Mouse (Mus musculus) hindbrain, embryonic 12.5 days (tissue): ENCODE measurements around the gene Thsd7b. TPM values are rescaled to one million over a fixed set of nuclear protein-coding genes. Genes with fewer than 3 reads are reported as not detected.
A peak's percentile ranks its signal among the peaks of the same experiment; 100 is the strongest.

ENCODE experiments used
- ATAC-seq: fragments of 200-750 bp; cut with Nextera tagmentation; 2 replicates; pipeline ENCODE4 v1.8.0; 2017; ENCODE audit warnings: moderate TSS enrichment; ENCODE audit not compliant: low FRiP score
- H3K27ac ChIP-seq: fragments of 300-500 bp; sonication (generic); 2 replicates; pipeline ENCODE4 v1.5.1; 2016; ENCODE audit warnings: mild to moderate bottlenecking
- H3K27me3 ChIP-seq: fragments of 300-500 bp; sonication (generic); 2 replicates; pipeline ENCODE4 v1.6.1; 2016; ENCODE audit warnings: mild to moderate bottlenecking
- H3K36me3 ChIP-seq: fragments of 300-500 bp; sonication (generic); 2 replicates; pipeline ENCODE4 v1.6.1; 2016; ENCODE audit warnings: mild to moderate bottlenecking
- H3K4me1 ChIP-seq: fragments of 300-500 bp; sonication (generic); 2 replicates; pipeline ENCODE4 v1.6.1; 2016
- H3K4me2 ChIP-seq: fragments of 300-500 bp; sonication (generic); replicated peaks from 2 replicates; pipeline ENCODE4 v1.6.1; 2016; ENCODE audit warnings: mild to moderate bottlenecking
- H3K4me3 ChIP-seq: fragments of 300-500 bp; sonication (generic); 2 replicates; pipeline ENCODE4 v1.5.1; 2016; ENCODE audit warnings: mild to moderate bottlenecking
- H3K9ac ChIP-seq: fragments of 300-500 bp; sonication (generic); 2 replicates; pipeline ENCODE4 v1.6.1; 2016; ENCODE audit warnings: mild to moderate bottlenecking, moderate library complexity
- H3K9me3 ChIP-seq: fragments of 300-500 bp; sonication (generic); replicated peaks from 2 replicates; pipeline ENCODE4 v1.6.1; 2016; ENCODE audit warnings: mild to moderate bottlenecking
- WGBS: fragments of 180-500 bp; shearing (Covaris S2); methylation state at CpG from one replicate; pipeline ENCODE4 v1.1.7; 2016; 5-methylcytosine and 5-hydroxymethylcytosine counted together
- polyA plus RNA-seq: library from polyadenylated mRNA; unstranded; fragments of >200 nt; fragmentation: Nextera tagmentation; extraction: Ambion mirVana; gene quantifications from 2 replicates; pipeline ENCODE4 v1.2.1, GENCODE M21; 2016

The Thsd7b gene
- 14.7 and 15.8 TPM in 2 replicates for polyA plus RNA-seq

DNA sequence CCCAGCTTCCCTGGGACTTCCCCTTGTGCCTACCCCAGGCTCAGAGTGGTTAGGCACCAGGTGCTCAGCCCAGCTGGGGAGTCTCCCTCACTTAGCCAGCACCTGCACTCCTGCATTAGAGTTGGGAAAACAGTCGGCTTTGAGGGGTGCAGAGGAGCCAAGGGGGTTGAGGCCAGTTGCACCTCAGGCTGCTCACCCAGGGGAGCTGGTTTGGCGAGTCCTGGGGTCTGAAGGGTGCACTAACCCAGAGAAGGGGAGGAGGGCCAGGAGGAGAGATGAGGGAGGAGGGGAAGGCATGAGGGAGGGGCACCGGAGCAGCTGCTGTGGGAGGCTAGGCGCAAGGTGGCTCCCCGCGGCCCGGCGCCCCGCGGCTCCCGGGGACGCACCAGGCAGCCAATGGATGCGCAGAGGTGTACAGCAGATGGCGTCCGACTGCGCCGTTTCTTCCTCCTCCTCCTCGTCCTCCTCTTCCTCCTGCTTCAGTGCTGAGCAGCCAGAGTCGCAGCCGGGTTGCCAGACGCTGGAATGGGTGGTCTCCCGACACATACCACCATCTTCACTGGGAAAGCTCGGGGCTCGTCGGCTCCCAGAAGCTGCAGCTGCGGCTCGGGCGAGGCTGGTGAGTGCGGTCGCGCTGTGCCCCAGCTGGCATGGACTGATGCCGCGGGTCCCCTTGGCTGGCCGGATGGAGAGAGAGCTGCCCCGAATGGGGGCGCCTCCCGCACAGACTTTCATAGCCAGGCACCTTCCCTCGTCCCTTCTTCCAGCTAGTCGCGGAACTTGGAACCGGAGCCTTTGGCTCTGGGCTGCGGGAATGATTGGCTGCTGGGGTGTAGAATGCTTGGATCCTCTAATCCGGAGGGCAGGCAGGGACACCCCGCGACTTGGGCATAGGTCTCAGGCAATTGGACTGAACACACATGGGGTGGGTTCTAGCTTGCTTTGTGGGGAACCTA is at the start of gene Thsd7b:
Gene Thsd7b (plus strand): TSS at position 321 of the 956 bp plus-strand sequence.
- H3K27ac ChIP-seq = peak within 1 kb of the TSS; percentile 55
- WGBS = under 1% methylated on average over 43 of the region's 45 CpGs
- H3K9me3 ChIP-seq = no peaks in the 10 kb centered on the region
- H3K4me2 ChIP-seq = peak within 1 kb of the TSS; percentile 88
- peak within 1 kb of the TSS; percentile 58 for H3K4me3 ChIP-seq
- peaks cover 19% of the 10 kb centered on the region for H3K27me3 ChIP-seq
- H3K9ac ChIP-seq = peak within 1 kb of the TSS; percentile 64
- peak; percentile 89 for ATAC-seq
- H3K36me3 ChIP-seq = no peaks in the 10 kb centered on the region
- peaks cover 11% of the 10 kb centered on the region for H3K4me1 ChIP-seq

DNA sequence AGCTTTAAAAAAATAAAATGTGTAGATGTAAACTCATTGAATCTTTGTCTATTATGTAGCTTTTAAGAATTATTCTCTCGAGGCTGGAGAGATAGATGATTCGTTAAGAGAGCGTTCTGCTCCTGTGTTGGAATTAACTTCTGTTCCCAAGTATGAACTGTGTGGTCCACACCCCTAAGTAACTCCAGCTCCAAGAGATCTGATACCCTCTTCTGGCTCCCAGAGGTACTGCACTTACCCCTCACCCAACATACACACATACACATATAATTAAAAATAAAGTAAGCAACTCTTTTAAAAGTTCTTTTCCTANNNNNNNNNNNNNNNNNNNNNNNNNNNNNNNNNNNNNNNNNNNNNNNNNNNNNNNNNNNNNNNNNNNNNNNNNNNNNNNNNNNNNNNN is 28.8 kb upstream of the Thsd7b start:
- Histone ChIP-seq H3K4me2 (no peak overlapping the region), H3K36me3 (no peaks in the 10 kb centered on the region), H3K27ac (no peak overlapping the region), H3K4me3 (no peak overlapping the region), H3K9ac (no peak overlapping the region), H3K27me3 (no peaks in the 10 kb centered on the region), H3K9me3 (no peaks in the 10 kb centered on the region), H3K4me1 (no peaks in the 10 kb centered on the region)
- WGBS = 67% methylated on average over 3 of the region's 3 CpGs
- ATAC-seq = no peak

DNA sequence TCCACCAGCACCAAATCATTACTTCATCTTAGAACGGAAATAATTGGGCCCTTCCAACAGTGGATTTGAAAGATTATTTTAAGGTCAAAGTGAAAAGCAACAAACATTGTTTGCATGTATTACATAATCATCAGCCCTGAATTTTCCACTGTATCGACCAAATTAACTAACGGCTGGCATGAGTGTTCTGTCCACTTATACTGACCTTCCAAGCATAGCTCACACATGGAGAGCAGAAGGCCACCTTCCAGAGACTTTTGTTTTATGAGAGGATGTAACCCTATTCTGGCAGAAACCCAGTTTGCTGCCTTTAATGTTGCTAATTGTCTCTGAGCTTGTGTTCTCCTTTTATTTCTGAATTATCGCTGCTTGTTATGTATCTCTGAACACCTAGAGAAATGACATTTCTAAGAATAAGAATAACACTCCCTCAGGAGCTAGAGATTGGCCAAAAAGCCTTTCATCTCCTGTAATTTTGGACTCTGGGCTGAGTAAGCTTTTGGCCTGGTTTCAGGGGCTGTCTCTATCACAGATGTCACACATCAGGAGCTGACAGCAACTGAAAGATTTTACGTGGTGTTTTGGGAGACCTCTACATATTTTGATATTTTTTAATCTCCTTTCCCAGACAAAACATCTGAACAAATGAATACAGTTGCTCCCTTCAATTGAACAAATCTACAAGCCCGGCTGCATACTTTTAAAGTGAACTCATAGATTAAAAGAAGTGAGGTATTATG is 22.2 kb upstream of the Thsd7b start:
- Histone ChIP-seq H3K27ac (no peak overlapping the region), H3K4me3 (no peak overlapping the region), H3K9me3 (no peaks in the 10 kb centered on the region), H3K27me3 (no peaks in the 10 kb centered on the region), H3K36me3 (no peaks in the 10 kb centered on the region), H3K9ac (no peak overlapping the region), H3K4me2 (no peak overlapping the region), H3K4me1 (no peaks in the 10 kb centered on the region)
- 88% methylated on average over 6 of the region's 6 CpGs for WGBS
- no peak for ATAC-seq

DNA sequence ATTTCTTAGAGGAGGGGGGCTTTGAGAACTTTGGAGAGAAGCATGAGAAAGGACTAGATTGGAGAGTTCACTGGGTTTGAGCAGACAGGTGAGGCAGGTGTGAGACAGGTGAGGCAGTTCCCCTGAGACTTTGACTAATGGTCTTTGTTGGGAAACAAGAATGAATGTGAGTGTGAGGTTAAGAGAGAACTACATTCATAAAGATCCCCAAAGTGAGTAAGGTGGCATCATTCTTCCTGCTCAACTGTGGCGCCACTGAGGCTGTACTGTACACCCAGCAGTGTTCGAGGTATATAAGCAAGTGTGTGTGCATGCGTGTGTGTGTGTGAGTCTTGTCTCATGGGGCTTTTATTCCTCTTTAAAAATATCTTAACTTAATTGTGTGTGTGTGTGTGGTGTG is 6.4 kb upstream of the Thsd7b start:
- Histone ChIP-seq H3K4me1 (no peaks in the 10 kb centered on the region), H3K27me3 (no peaks in the 10 kb centered on the region), H3K9me3 (no peaks in the 10 kb centered on the region), H3K36me3 (no peaks in the 10 kb centered on the region), H3K4me2 (no peak overlapping the region), H3K4me3 (no peak overlapping the region), H3K27ac (no peak overlapping the region), H3K9ac (no peak overlapping the region)
- WGBS = 89% methylated on average over 3 of the region's 3 CpGs
- ATAC-seq = no peak

DNA sequence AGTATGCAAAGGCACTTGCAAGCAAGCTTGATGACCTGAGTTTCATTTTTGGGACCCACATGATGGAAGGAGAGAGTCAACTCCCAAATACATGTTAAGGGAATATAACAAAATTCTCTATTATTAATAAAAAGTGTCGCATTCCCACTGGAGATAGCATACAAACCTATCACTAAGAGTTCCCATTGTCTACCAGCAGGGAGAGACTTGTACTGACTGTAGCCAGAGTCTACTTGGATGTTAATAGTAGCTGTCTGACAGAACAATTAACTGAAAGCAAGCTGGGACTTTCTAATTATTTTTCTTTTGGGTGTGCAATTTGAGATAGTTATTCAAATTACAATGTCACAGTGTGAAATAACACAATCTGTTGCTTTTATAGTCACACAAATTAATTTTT is 31.1 kb downstream of the Thsd7b start:
- Histone ChIP-seq H3K4me1 (no peaks in the 10 kb centered on the region), H3K27me3 (no peaks in the 10 kb centered on the region), H3K27ac (no peak overlapping the region), H3K36me3 (no peaks in the 10 kb centered on the region), H3K4me2 (no peak overlapping the region), H3K9ac (no peak overlapping the region), H3K4me3 (no peak overlapping the region), H3K9me3 (no peaks in the 10 kb centered on the region)
- ATAC-seq = no peak
- WGBS = 86% methylated on average over 1 of the region's 1 CpGs

DNA sequence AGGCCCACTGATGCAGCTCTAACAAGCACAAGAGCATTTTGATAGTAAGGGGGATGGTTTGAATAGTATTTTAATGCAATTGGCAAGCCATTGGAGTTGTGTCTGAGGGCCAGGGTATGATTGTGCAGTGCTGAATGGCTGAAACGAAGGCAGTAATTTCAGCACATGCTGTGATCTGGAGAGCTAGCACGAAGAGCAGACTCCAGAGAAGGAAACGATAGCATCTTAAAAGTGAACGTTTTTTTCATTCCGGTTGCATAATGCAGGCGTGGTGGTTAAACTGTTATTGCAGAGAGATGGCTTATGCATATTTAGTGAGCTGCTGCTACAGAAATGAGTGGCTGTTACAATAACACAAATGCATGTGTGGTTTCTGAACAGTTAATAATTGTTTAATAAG is 51.3 kb downstream of the Thsd7b start:
- Histone ChIP-seq H3K36me3 (no peaks in the 10 kb centered on the region), H3K4me2 (no peak overlapping the region), H3K27me3 (no peaks in the 10 kb centered on the region), H3K27ac (no peak overlapping the region), H3K9me3 (no peaks in the 10 kb centered on the region), H3K9ac (no peak overlapping the region), H3K4me1 (no peaks in the 10 kb centered on the region), H3K4me3 (no peak overlapping the region)
- ATAC-seq = no peak
- 73% methylated on average over 6 of the region's 6 CpGs for WGBS

DNA sequence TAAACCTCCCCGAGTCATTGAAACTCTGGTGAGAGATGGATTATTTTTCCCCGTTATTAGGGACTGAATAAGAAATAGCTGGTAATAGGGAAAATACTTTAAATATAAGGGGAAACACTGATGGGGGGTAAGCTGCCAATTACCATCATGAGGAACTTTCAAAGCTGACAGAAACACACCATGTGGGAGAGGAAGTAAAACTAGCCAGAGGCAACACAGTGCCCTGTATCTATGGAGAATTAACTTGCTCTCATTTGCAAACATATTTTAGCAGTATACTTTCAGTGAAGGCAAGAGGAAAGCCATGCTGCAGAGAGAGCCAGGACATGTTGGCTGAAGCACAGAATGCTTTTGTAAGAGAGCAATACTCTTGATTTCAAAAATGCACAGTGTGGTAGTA is 51.7 kb downstream of the Thsd7b start:
- ATAC-seq = no peak
- Histone ChIP-seq H3K9me3 (no peaks in the 10 kb centered on the region), H3K27me3 (no peaks in the 10 kb centered on the region), H3K36me3 (no peaks in the 10 kb centered on the region), H3K9ac (no peak overlapping the region), H3K27ac (no peak overlapping the region), H3K4me2 (no peak overlapping the region), H3K4me3 (no peak overlapping the region), H3K4me1 (no peaks in the 10 kb centered on the region)
- 69% methylated on average over 2 of the region's 2 CpGs for WGBS

DNA sequence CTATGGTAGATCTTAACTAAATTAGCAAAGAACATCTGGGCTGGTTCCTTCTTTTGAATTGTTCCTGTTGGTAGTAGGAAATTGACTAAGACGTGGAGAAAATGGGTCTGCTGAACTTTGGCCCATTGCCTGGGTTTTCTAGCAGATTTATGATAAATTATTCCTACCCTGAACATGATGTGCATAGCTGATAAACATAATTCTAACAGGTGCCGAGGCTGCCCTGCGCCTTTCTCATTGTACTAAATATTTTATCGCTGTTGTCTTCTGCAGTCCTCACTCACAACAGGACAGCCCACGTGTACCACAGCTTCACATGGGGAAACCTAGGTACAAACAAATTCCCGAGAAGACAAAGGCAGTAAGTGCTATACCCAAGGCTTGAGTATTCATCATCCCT is 83.5 kb downstream of the Thsd7b start:
- Histone ChIP-seq H3K27me3 (no peaks in the 10 kb centered on the region), H3K4me2 (no peak overlapping the region), H3K36me3 (no peaks in the 10 kb centered on the region), H3K4me3 (no peak overlapping the region), H3K27ac (no peak overlapping the region), H3K9ac (no peak overlapping the region), H3K4me1 (peaks cover 9% of the 10 kb centered on the region), H3K9me3 (no peaks in the 10 kb centered on the region)
- peak; percentile 24; the same call in 1 of the 2 replicates for ATAC-seq
- 61% methylated on average over 6 of the region's 6 CpGs for WGBS

DNA sequence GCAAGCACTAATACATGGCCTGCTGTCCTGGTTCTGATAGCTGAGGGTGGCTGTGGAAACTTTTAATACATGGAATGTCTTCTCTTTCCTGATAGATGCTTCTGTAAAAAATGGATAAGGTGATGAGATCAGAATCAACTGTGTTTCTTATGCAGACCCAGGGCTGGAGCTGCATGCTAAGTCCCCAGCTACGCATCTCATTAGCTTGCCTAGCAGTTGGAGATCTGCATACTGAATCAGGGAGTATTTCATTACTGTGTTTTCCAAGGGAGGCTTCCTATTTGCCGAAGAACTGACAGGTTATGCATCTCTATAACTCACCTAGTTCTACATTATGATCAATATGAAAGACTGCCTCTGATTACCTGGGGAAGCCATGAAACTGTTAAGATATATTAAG is 84.3 kb downstream of the Thsd7b start:
- Histone ChIP-seq H3K27me3 (no peaks in the 10 kb centered on the region), H3K4me2 (no peak overlapping the region), H3K9me3 (no peaks in the 10 kb centered on the region), H3K36me3 (no peaks in the 10 kb centered on the region), H3K9ac (no peak overlapping the region), H3K4me1 (peaks cover 9% of the 10 kb centered on the region), H3K27ac (peak overlapping the region; percentile 36; the same call in 1 of the 2 replicates), H3K4me3 (no peak overlapping the region)
- peak; percentile 84 for ATAC-seq
- whole genome bisulfite sequencing = 47% methylated on average over 2 of the region's 2 CpGs

DNA sequence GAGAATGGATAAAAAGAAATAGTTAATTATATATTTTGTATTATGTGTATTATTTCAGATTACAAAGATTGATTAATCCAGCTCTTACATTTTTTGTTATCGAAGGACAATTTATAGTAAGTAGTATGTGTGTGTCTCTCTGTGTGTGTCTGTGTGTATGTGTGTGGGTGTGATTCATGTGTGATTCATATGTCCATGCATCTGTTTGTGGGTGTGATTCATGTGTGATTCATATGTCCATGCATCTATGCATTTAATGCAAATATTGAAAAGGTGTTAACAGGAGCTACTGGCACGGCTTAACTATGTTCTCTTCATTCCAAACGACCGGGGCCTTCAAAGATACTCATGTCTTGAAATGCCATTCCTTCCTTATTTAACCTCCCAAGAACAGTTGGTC is 90.3 kb downstream of the Thsd7b start:
- Histone ChIP-seq H3K27me3 (no peaks in the 10 kb centered on the region), H3K4me1 (no peaks in the 10 kb centered on the region), H3K4me3 (no peak overlapping the region), H3K4me2 (no peak overlapping the region), H3K27ac (no peak overlapping the region), H3K9ac (no peak overlapping the region), H3K9me3 (no peaks in the 10 kb centered on the region), H3K36me3 (no peaks in the 10 kb centered on the region)
- ATAC-seq = no peak
- 92% methylated on average over 4 of the region's 4 CpGs for WGBS

DNA sequence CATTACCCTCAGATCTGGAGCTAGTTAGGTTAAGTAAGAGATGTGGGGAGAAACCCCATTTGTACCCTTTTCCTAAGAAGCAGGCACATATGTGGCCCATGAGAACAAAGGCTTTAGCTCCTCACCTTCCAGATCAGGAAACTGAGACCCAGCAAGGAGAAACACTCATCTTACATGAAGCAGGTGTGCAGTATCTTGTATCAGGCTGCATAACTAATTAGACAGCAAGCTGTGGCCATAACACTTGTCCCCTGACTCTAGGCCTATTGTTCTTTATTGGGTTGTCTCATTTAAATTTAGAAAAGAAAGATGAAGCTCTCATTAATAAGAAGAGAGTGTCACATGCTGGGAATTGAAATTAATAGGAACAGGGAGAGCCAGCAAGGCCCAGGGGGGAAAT is 91.7 kb downstream of the Thsd7b start:
- Histone ChIP-seq H3K4me3 (no peak overlapping the region), H3K4me2 (no peak overlapping the region), H3K4me1 (no peaks in the 10 kb centered on the region), H3K27ac (0 out of 2 replicates have a peak overlapping the region, but pooled peaks have one; percentile 40), H3K9me3 (no peaks in the 10 kb centered on the region), H3K36me3 (no peaks in the 10 kb centered on the region), H3K27me3 (no peaks in the 10 kb centered on the region), H3K9ac (no peak overlapping the region)
- ATAC-seq = peak; percentile 48

DNA sequence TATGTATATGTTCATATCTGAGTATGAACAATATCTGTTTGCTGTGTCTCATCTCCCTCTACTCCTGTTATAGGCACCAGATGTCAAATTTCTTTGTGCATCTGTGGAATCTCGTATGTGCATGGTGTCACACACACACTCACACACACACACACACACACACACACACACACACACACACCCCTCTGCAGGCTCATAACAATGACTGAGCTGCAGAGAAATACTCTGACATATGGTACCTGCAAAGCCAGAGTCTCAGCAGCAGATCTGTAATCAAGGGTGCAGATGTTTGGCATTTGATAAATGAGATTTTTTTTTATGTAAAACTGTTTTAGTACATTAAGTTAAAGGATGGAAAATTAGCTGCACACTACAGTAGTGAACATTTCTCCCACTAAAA is 92.5 kb downstream of the Thsd7b start:
- ATAC-seq = 0 out of 2 replicates have a peak, but pooled peaks have one; percentile 31
- Histone ChIP-seq H3K27me3 (no peaks in the 10 kb centered on the region), H3K9ac (no peak overlapping the region), H3K27ac (no peak overlapping the region), H3K36me3 (no peaks in the 10 kb centered on the region), H3K4me2 (no peak overlapping the region), H3K4me3 (no peak overlapping the region), H3K4me1 (no peaks in the 10 kb centered on the region), H3K9me3 (no peaks in the 10 kb centered on the region)
- WGBS = 45% methylated on average over 1 of the region's 1 CpGs
